Mouse (Mus musculus): ENCODE results near the gene Gnl2. TPM values are rescaled to one million over a fixed set of nuclear protein-coding genes. Genes with fewer than 3 reads are reported as not detected.

The Gnl2 gene
- polyA plus RNA-seq, 1 experiment from 2014 or later, result 95.9 TPM

DNA sequence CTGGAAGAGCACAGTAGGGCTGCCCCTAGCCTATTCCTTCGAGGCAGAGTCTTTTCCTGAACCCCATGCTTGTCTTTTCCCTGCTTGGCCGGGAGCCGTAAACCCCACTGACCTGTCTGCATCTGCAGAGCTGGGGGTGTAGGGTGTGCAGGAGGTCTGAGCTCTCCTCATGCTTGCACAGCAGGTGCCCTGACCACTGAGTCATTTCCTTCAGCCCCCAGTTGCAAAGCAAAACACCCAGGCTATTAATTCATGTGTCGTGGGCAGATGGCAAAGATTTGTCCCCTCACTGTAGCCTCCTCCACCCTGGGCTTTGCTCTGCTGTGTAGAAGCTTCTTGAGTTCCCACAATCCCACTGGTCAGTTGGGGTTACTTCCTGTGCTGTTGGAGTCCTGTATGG is 81.0 kb downstream of the Gnl2 start:
- Histone ChIP-seq H3K9ac (ENCODE audit: low read depth, low read length) (no peak overlapping the region), H3K4me2 (ENCODE audit: low read length) (no peak overlapping the region), H3K36me3 (ENCODE audit: control insufficient read depth, insufficient read depth, low read length) (peaks cover 5% of the 10 kb centered on the region), H3K4me3 (ENCODE audit: low read depth, low read length) (no peak overlapping the region), H3K27ac (ENCODE audit: low read length) (no peak overlapping the region), H3K27me3 (ENCODE audit: control insufficient read depth, insufficient read depth, low read depth, low read length) (no peaks in the 10 kb centered on the region), H3K4me1 (ENCODE audit: control insufficient read depth, insufficient read depth, low read length) (no peaks in the 10 kb centered on the region), H3K9me3 (replicated peaks; ENCODE audit: control insufficient read depth, low read length, poor library complexity, severe bottlenecking) (no peaks in the 10 kb centered on the region)
- WGBS, result 85% methylated on average over 4 of the region's 4 CpGs
- no peak for ATAC-seq

GRCm38 (mm10) chr4:125099458-125099857 is 83.1 kb downstream of the Gnl2 start:
- Histone ChIP-seq H3K9ac (ENCODE audit: low read depth, low read length) (no peak overlapping the region), H3K27me3 (ENCODE audit: control insufficient read depth, insufficient read depth, low read depth, low read length) (no peaks in the 10 kb centered on the region), H3K36me3 (ENCODE audit: control insufficient read depth, insufficient read depth, low read length) (peaks cover 8% of the 10 kb centered on the region), H3K4me1 (ENCODE audit: control insufficient read depth, insufficient read depth, low read length) (no peaks in the 10 kb centered on the region), H3K4me2 (ENCODE audit: low read length) (no peak overlapping the region), H3K9me3 (replicated peaks; ENCODE audit: control insufficient read depth, low read length, poor library complexity, severe bottlenecking) (no peaks in the 10 kb centered on the region), H3K4me3 (ENCODE audit: low read depth, low read length) (no peak overlapping the region), H3K27ac (ENCODE audit: low read length) (no peak overlapping the region)
- peak; percentile 73; the same call in 1 of the 2 replicates for ATAC-seq
- WGBS, result 12% methylated on average over 8 of the region's 8 CpGs

DNA sequence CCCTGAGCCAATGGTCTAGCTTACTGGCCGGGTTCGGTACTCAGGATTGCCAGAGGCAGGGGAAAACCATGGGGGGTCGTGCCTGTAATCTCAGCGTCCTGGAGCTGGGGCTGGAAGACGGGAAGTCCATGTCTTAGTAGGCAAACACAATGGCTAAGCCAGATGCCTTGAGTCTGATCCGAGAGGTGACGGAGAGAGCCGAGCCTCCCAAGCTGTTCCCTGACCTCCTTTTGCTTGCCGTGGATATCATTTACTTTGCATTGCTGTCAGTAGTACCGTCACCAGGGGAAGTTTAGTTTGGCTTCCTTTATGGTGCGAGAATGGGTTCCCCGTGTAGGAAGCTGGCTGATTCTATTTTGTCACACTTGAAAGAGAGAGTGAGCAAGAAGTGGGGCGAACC is 84.9 kb downstream of the Gnl2 start:
- no peaks in the 10 kb centered on the region for H3K9me3 ChIP-seq (replicated peaks; ENCODE audit: control insufficient read depth, low read length, poor library complexity, severe bottlenecking)
- no peak overlapping the region for H3K27ac ChIP-seq (ENCODE audit: low read length)
- no peaks in the 10 kb centered on the region for H3K4me1 ChIP-seq (ENCODE audit: control insufficient read depth, insufficient read depth, low read length)
- H3K27me3 ChIP-seq (ENCODE audit: control insufficient read depth, insufficient read depth, low read depth, low read length), result no peaks in the 10 kb centered on the region
- 66% methylated on average over 13 of the region's 13 CpGs for WGBS
- ATAC-seq, result no peak
- no peak overlapping the region for H3K4me2 ChIP-seq (ENCODE audit: low read length)
- H3K9ac ChIP-seq (ENCODE audit: low read depth, low read length), result no peak overlapping the region
- peaks cover 11% of the 10 kb centered on the region for H3K36me3 ChIP-seq (ENCODE audit: control insufficient read depth, insufficient read depth, low read length)
- no peak overlapping the region for H3K4me3 ChIP-seq (ENCODE audit: low read depth, low read length)

Other genes with a start within 250 kb of the Gnl2 start
- gene Mtf1, start 214.5 kb upstream of the Gnl2 start, polyA plus RNA-seq (2015; fragmentation: Nextera tagmentation; extraction: Ambion mirVana), result 9.9 and 10.9 TPM in 2 replicates
- 39.1 and 41.6 TPM in 2 replicates for gene Yrdc, start 165.9 kb upstream of the Gnl2 start, polyA plus RNA-seq (2015; fragmentation: Nextera tagmentation; extraction: Ambion mirVana)
- gene 1110065P20Rik, start 165.4 kb upstream of the Gnl2 start, polyA plus RNA-seq (2015; fragmentation: Nextera tagmentation; extraction: Ambion mirVana), result 81.9 and 94.4 TPM in 2 replicates
- 10.3 and 11.0 TPM in 2 replicates for gene Maneal, start 154.4 kb upstream of the Gnl2 start, polyA plus RNA-seq (2015; fragmentation: Nextera tagmentation; extraction: Ambion mirVana)
- gene Epha10, start 135.7 kb upstream of the Gnl2 start, polyA plus RNA-seq (2015; fragmentation: Nextera tagmentation; extraction: Ambion mirVana), result 12.7 and 17.0 TPM in 2 replicates
- 16.1 and 17.0 TPM in 2 replicates for gene 9930104L06Rik, start 79.5 kb upstream of the Gnl2 start, polyA plus RNA-seq (2015; fragmentation: Nextera tagmentation; extraction: Ambion mirVana)
- gene Cdca8, start 77.3 kb upstream of the Gnl2 start, polyA plus RNA-seq (2015; fragmentation: Nextera tagmentation; extraction: Ambion mirVana), result 19.7 and 26.1 TPM in 2 replicates
- gene Rspo1, start 30.2 kb upstream of the Gnl2 start, polyA plus RNA-seq (2015; fragmentation: Nextera tagmentation; extraction: Ambion mirVana), result 1.7 and 2.2 TPM in 2 replicates
- 1.2 and 1.7 TPM in 2 replicates for gene Dnali1, start 49.1 kb downstream of the Gnl2 start, polyA plus RNA-seq (2015; fragmentation: Nextera tagmentation; extraction: Ambion mirVana)
- 23.2 and 24.8 TPM in 2 replicates for gene Snip1, start 50.1 kb downstream of the Gnl2 start, polyA plus RNA-seq (2015; fragmentation: Nextera tagmentation; extraction: Ambion mirVana)
- gene Meaf6, start 68.5 kb downstream of the Gnl2 start, polyA plus RNA-seq (2015; fragmentation: Nextera tagmentation; extraction: Ambion mirVana), result 181 and 186 TPM in 2 replicates
- gene Zc3h12a, start 111.3 kb downstream of the Gnl2 start, polyA plus RNA-seq (2015; fragmentation: Nextera tagmentation; extraction: Ambion mirVana), result not detected in 2 replicates